Mouse (Mus musculus): ENCODE measurements around the gene Kctd4.

DNA sequence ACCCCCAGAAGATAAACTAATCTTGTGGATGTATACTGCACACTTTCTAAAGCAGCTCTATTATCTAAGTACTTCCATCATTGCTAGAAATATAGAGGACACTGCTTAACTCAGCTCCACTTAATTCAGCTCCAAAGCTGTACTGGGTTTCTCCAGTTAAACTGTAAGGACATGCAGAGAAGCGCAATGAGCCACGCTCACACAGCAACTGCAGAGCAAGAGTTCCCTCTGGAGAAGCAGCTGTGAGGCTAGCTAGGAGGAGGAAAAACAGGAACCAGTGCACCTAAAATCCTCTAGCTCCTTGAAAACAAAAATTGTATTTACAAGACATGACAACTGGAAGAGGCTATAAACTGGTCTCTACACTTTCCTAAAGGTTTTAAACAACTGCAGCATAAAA is 29.1 kb downstream of the Kctd4 start:
- TF ChIP-seq CTCF (IDR thresholded peaks at IDR 0.05; ENCODE audit: extremely low read depth, insufficient read depth, insufficient read length, insufficient replicate concordance) = no peak
- no peak for TF ChIP-seq POLR2A (IDR thresholded peaks at IDR 0.05; ENCODE audit: low read depth, low read length)
